Mouse (Mus musculus) cerebellum, adult 2 months (tissue): ENCODE measurements at regions not wholly inside any gene's neighbourhood (a gene's known extent, or its start where the extent isn't known, plus 50 kb on each side); places are given as distances from the start of the nearest gene placed in this dataset.

Source experiments
- CTCF ChIP-seq: fragments of 200-500 bp; IDR thresholded peaks from 2 replicates; pipeline ENCODE4 v1.5.1; 2011; ENCODE audit warnings: low read depth, mild to moderate bottlenecking, control low read depth, low read length, moderate library complexity, borderline replicate concordance; ENCODE audit not compliant: insufficient read depth
- POLR2A ChIP-seq: fragments of 200-500 bp; IDR thresholded peaks from 2 replicates; pipeline ENCODE4 v1.6.1; 2011; ENCODE audit warnings: low read length, control low read depth, borderline replicate concordance; ENCODE audit not compliant: insufficient read depth

DNA sequence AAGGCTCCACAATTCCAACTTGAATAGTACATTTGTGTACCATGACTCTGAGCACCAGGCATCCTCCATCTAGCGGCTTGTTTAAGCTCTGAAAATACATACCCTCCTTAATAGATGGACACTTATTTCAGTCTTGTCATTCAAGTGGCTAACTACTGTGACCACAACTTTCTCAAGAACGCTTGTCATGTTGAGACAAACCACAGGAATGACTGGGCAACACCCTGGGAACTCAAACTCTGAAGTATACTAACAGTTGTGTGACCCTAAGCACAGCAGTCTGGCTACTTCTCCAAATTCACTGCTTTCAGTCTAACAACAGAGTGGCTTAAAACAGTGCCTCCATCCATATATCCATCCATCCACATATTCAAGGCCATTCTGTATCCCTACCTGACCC lies 380.4 kb upstream of the Thbs1 start:
- TF ChIP-seq CTCF: no peak
- no peak for TF ChIP-seq POLR2A
